Mouse (Mus musculus) C2C12 (cell line): ENCODE measurements around the gene Pdik1l.

Source experiments
- CTCF ChIP-seq: IDR thresholded peaks from one replicate; pipeline ENCODE4 v1.5.1; 2011; ENCODE audit not compliant: control insufficient read depth, insufficient read depth, insufficient read length
- MAX ChIP-seq: IDR thresholded peaks from one replicate; pipeline ENCODE4 v1.6.1; 2011; ENCODE audit warnings: mild to moderate bottlenecking, control low read depth
- MYOD1 ChIP-seq: IDR thresholded peaks from one replicate; pipeline ENCODE4 v1.6.1; 2011; ENCODE audit warnings: low read depth; ENCODE audit not compliant: control insufficient read depth, insufficient read length
- MYOG ChIP-seq: IDR thresholded peaks from one replicate; pipeline ENCODE4 v1.6.1; 2011; ENCODE audit not compliant: control insufficient read depth, insufficient read length; ENCODE audit errors: extremely low read depth
- USF1 ChIP-seq: IDR thresholded peaks from one replicate; pipeline ENCODE4 v1.6.1; 2011; ENCODE audit warnings: low read depth, mild to moderate bottlenecking, control low read depth, moderate library complexity

DNA sequence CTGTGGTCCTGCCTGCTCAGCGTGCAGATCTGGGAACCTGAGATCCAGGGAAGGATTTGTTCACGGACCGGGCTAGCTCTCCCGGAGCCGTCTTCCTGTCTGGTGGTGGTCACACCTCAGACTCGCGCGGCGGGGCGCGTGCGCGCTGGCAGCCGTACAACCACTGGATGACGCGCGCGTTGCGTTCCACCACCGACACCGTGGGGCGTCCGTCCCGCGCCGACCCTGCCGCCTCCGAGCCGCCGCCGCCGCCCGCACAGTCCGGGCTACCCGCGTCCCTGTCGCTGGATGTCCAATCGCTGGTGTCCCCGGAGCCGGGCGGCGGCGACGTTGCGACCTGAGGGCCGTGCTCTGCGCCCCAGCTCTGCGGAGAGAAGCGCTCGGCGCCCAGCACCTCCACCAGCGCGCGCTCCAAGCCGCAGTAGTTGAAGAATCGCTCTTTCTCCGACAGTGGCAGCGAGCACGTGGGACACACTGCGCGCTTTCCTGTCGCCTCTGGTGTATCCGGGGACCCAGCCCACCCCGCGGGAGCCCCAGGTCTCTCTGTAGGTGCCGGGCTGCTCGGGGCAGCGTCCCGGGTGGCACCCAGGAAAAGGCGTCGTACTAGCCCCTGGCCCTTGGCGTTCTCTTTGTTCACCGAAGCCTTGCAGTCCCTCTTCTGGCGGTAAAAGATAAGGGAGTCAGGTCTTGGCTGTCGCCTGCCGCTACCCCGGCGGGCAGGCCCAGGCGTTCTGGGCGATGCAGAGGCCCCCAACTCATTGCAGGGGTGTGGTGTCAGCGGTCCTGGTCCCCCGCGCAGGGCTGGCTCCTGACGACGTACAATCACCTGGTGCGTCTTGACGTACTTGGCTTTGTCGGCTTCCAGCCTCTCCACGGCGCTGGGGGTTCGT is 36.2 kb downstream of the Pdik1l start:
- no peak for TF ChIP-seq CTCF
- TF ChIP-seq MAX: no peak
- no peak for TF ChIP-seq MYOG
- TF ChIP-seq USF1: no peak
- TF ChIP-seq MYOD1: no peak
